Mouse (Mus musculus) kidney, postnatal 10 days (tissue): ENCODE results near the gene Fxyd1.

ENCODE experiments used
- DNase-seq: peaks from one replicate; pipeline ENCODE4 v3.0.0; 2021; ENCODE audit warnings: mixed read lengths

Gene Fxyd1

GRCm38 (mm10) chr7:31008175-31008574 is 48.8 kb downstream of the Fxyd1 start:
- peak; percentile 24 for DNase-seq

DNA sequence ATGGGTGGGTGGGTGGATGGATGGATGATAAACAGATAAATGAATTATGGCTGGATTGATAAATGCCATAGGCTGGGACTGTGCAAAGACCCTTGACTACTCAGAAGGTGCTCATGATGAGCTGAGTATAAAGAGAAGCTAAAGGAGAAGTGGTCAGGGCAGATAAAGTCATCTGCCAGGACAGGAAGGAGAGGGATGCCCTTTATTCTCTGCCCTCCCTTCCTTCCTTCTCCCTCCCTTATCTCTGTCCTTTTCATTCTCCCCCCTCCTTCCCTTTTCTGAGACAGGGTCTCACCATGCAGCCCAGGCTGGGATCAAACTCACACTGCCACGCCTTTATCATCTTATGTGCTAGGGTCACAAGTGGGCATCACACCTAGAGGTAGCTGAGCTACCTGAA is 49.2 kb downstream of the Fxyd1 start:
- no peak for DNase-seq

GRCm38 (mm10) chr7:31002650-31003049 is 54.3 kb downstream of the Fxyd1 start:
- peak; percentile 30 for DNase-seq
